29 mouse cellular contexts compared by ENCODE assay signal in genomic region chr11:77476216-77476615, GRCm38 (mm10). TPM values are rescaled to one million over a fixed set of nuclear protein-coding genes. Genes with fewer than 3 reads are reported as not detected.
A peak's percentile ranks its signal among the peaks of the same experiment; 100 is the strongest.
DNase-seq lines count a peak whose midpoint lies in the region; ATAC-seq and TF ChIP-seq lines count a peak whose summit lies in the region.
"Had no signal": no experiment of that assay in that cellular context is flagged by ENCODE, and none has a peak within 500 bp of the region (broad histone marks: within the 10 kb centered on the region; RNA-seq: fewer than 3 reads in every experiment).

No protein-coding gene starts in this region.

- H3K4me1 ChIP-seq in kidney, adult 2 months (ENCODE audit: control insufficient read depth, insufficient read depth, low read length): no peaks in the 10 kb centered on the region
- H3K4me1 ChIP-seq in kidney, embryonic 14.5 days (ENCODE audit: control insufficient read depth, insufficient read depth, low read length): no peaks in the 10 kb centered on the region
- no peaks in the 10 kb centered on the region for H3K4me1 ChIP-seq in kidney, postnatal 0 days (replicated peaks; ENCODE audit: insufficient read depth, low read length)
- H3K4me1 ChIP-seq: embryonic facial prominence, embryonic 10.5 days; embryonic facial prominence, embryonic 13.5 days; forebrain, embryonic 10.5 days; heart, embryonic 13.5 days; hindbrain, embryonic 12.5 days; hindbrain, embryonic 15.5 days had no signal

- no peak for TF ChIP-seq CTCF in gastrocnemius, adult 2 months (IDR thresholded peaks at IDR 0.05)
- no peak for TF ChIP-seq CTCF in kidney, adult 2 months (conservative IDR thresholded peaks at IDR 0.05; ENCODE audit: insufficient read depth, insufficient read length, low read depth, low read length)
- no peak for TF ChIP-seq CTCF in kidney, postnatal 0 days (IDR thresholded peaks at IDR 0.05; ENCODE audit: low read depth)

- intact Hi-C loops in gastrocnemius, adult 2 months (cut with DNase I): no loop called here

- no peak overlapping the region for H3K4me2 ChIP-seq in kidney, embryonic 14.5 days (replicated peaks; ENCODE audit: low read depth, low read length)
- H3K4me2 ChIP-seq in kidney, postnatal 0 days (ENCODE audit: low read length): no peak overlapping the region
- H3K4me2 ChIP-seq in myocyte (ENCODE audit: low read depth): no peak overlapping the region
- H3K4me2 ChIP-seq: embryonic facial prominence, embryonic 13.5 days; forebrain, embryonic 13.5 days; heart, embryonic 13.5 days; hindbrain, embryonic 12.5 days; hindbrain, embryonic 15.5 days had no signal

- DNase-seq in gastrocnemius, adult 2 months: peak; percentile 61
- no peak for DNase-seq in gastrocnemius, postnatal 25 days
- DNase-seq in kidney, adult 2 months: no peak
- DNase-seq in kidney, postnatal 0 days (ENCODE audit: low spot score): no peak
- DNase-seq in kidney, adult 11 months: no peak
- DNase-seq in spleen, adult 18-20 months: no peak
- DNase-seq: adrenal gland, postnatal 10 days; adrenal gland, postnatal 36 days; cerebellum, adult 11 months; cerebellum, adult 2 months; cerebellum, postnatal 10 days; cerebellum, postnatal 36 days; embryo, embryonic 11 days; gastrocnemius, postnatal 14 days; heart, adult 18-20 months had no signal

- no peak overlapping the region for H3K4me3 ChIP-seq in gastrocnemius, adult 2 months
- H3K4me3 ChIP-seq in kidney, adult 2 months (ENCODE audit: insufficient read depth, low read depth, low read length): no peak overlapping the region
- H3K4me3 ChIP-seq in kidney, embryonic 14.5 days (ENCODE audit: low read length): no peak overlapping the region
- H3K4me3 ChIP-seq in kidney, postnatal 0 days (replicated peaks; ENCODE audit: low read depth, low read length): no peak overlapping the region
- no peak overlapping the region for H3K4me3 ChIP-seq in myocyte
- H3K4me3 ChIP-seq: embryonic facial prominence, embryonic 10.5 days; embryonic facial prominence, embryonic 13.5 days; erythroblast, embryonic 14.5 days; forebrain, embryonic 10.5 days; forebrain, embryonic 13.5 days; heart, embryonic 13.5 days; hindbrain, embryonic 12.5 days; hindbrain, embryonic 15.5 days had no signal

- no peak overlapping the region for H3K9ac ChIP-seq in kidney, embryonic 14.5 days (ENCODE audit: low read depth, low read length)
- H3K9ac ChIP-seq in kidney, postnatal 0 days (ENCODE audit: low read depth, low read length): no peak overlapping the region
- H3K9ac ChIP-seq: embryonic facial prominence, embryonic 13.5 days; forebrain, embryonic 13.5 days; heart, embryonic 13.5 days; hindbrain, embryonic 12.5 days; hindbrain, embryonic 15.5 days had no signal

- TF ChIP-seq POLR2A in kidney, adult 2 months (IDR thresholded peaks at IDR 0.05; ENCODE audit: low read depth, low read length): no peak
- TF ChIP-seq POLR2A in myocyte (IDR thresholded peaks at IDR 0.05; ENCODE audit: insufficient read length, low read depth): no peak

- 60% methylated on average over 14 of the region's 14 CpGs for WGBS in kidney, adult 2 months
- WGBS in kidney, embryonic 14.5 days: 92% methylated on average over 14 of the region's 14 CpGs
- 91% methylated on average over 14 of the region's 14 CpGs for WGBS in kidney, postnatal 0 days

- no peak for ATAC-seq in kidney, embryonic 14.5 days (ENCODE audit: low FRiP score, low TSS enrichment)
- ATAC-seq in kidney, postnatal 0 days (replicated peaks; ENCODE audit: low FRiP score, low read depth): no peak
- ATAC-seq: forebrain, embryonic 13.5 days; forebrain, embryonic 16.5 days; Patski had no signal

- no peaks in the 10 kb centered on the region for H3K27me3 ChIP-seq in kidney, adult 2 months (replicated peaks; ENCODE audit: control insufficient read depth, insufficient read depth, low read length)
- no peaks in the 10 kb centered on the region for H3K27me3 ChIP-seq in kidney, embryonic 14.5 days (ENCODE audit: control insufficient read depth, insufficient read depth, low read length)
- H3K27me3 ChIP-seq in kidney, postnatal 0 days (ENCODE audit: insufficient read depth, low read length): no peaks in the 10 kb centered on the region
- H3K27me3 ChIP-seq in myocyte (ENCODE audit: control insufficient read depth, insufficient read depth, insufficient read length): no peaks in the 10 kb centered on the region
- H3K27me3 ChIP-seq: embryonic facial prominence, embryonic 13.5 days; forebrain, embryonic 13.5 days; hindbrain, embryonic 12.5 days; hindbrain, embryonic 15.5 days; Patski had no signal

- H3K36me3 ChIP-seq in kidney, adult 2 months (ENCODE audit: control insufficient read depth, insufficient read depth, low read length): no peaks in the 10 kb centered on the region
- peaks cover 27% of the 10 kb centered on the region for H3K36me3 ChIP-seq in kidney, embryonic 14.5 days (ENCODE audit: control insufficient read depth, insufficient read depth, low read length)
- H3K36me3 ChIP-seq in kidney, postnatal 0 days (ENCODE audit: insufficient read depth, low read length): no peaks in the 10 kb centered on the region
- peaks cover 4% of the 10 kb centered on the region for H3K36me3 ChIP-seq in myocyte (ENCODE audit: control insufficient read depth, insufficient read depth)
- H3K36me3 ChIP-seq: G1E had no signal

- no peaks in the 10 kb centered on the region for H3K9me3 ChIP-seq in kidney, embryonic 14.5 days (ENCODE audit: control insufficient read depth, low read length)
- H3K9me3 ChIP-seq in kidney, postnatal 0 days (replicated peaks; ENCODE audit: low read length): no peaks in the 10 kb centered on the region
- H3K9me3 ChIP-seq: embryonic facial prominence, embryonic 10.5 days; embryonic facial prominence, embryonic 13.5 days; forebrain, embryonic 10.5 days; forebrain, embryonic 13.5 days; G1E; heart, embryonic 13.5 days; hindbrain, embryonic 12.5 days; hindbrain, embryonic 15.5 days had no signal

- no peak overlapping the region for H3ac ChIP-seq in myocyte (ENCODE audit: control insufficient read depth, insufficient read length)

- no peak overlapping the region for H3K27ac ChIP-seq in gastrocnemius, adult 2 months
- H3K27ac ChIP-seq in kidney, adult 2 months (ENCODE audit: insufficient read depth, low read depth, low read length): peak overlapping the region; percentile 87; the same call in 1 of the 2 replicates
- H3K27ac ChIP-seq in kidney, embryonic 14.5 days (ENCODE audit: low read depth, low read length): no peak overlapping the region
- peak overlapping the region; percentile 78 for H3K27ac ChIP-seq in kidney, postnatal 0 days
- H3K27ac ChIP-seq: embryonic facial prominence, embryonic 10.5 days; embryonic facial prominence, embryonic 13.5 days; forebrain, embryonic 10.5 days; forebrain, embryonic 13.5 days; heart, embryonic 13.5 days; hindbrain, embryonic 12.5 days; hindbrain, embryonic 15.5 days had no signal

- H3K79me2 ChIP-seq in myocyte (ENCODE audit: control insufficient read depth, insufficient read depth): peaks cover 18% of the 10 kb centered on the region

TF ChIP-seq in myocyte, 11 proteins besides CTCF, POLR2A, EP300 and RAD21:
- TF ChIP-seq SRF (IDR thresholded peaks at IDR 0.05; ENCODE audit: control insufficient read depth, insufficient read length, low read depth) (no peak), USF1 (IDR thresholded peaks at IDR 0.05; ENCODE audit: low read depth) (no peak), MYOG (IDR thresholded peaks at IDR 0.05; ENCODE audit: control insufficient read depth in 1 of 3, insufficient read depth in 1 of 3, insufficient read length in 2 of 3, low read depth in 2 of 3) (peak in 2 of 3 experiments; percentile 29 to 49), MYOD1 (IDR thresholded peaks at IDR 0.05; ENCODE audit: control insufficient read depth in 1 of 3, insufficient read length in 2 of 3, low read depth in 2 of 3) (peak in 1 of 3 experiments; percentile 47), POLR2AphosphoS2 (IDR thresholded peaks at IDR 0.05; ENCODE audit: insufficient read length, low read depth) (no peak)

RNA-seq across cellular contexts. Expression of gene Ankrd13b, which starts 13.3 kb away (rescaled TPM):
- 10 to 100 TPM in 1 of 2 experiments, 1 to 10 TPM in 1; 9.5 to 10.8 TPM for total RNA-seq in gastrocnemius, adult 2 months (2021)
- 1 to 10 TPM; 7.4 to 7.8 TPM for total RNA-seq in gastrocnemius, postnatal 25 days (2021)
- polyA plus RNA-seq in kidney, adult 2 months (2012; rRNA removed): 22.3 and 31.4 TPM in 2 replicates
- 6.8 and 8.6 TPM in 2 replicates for polyA plus RNA-seq in kidney, embryonic 14.5 days (2014; fragmentation: Nextera tagmentation; extraction: Ambion mirVana)
- 5.8 and 6.4 TPM in 2 replicates for polyA plus RNA-seq in kidney, postnatal 0 days (2015; fragmentation: Nextera tagmentation; extraction: Ambion mirVana)
- 46.0 TPM for polyA plus RNA-seq in myocyte (2012; fragmentation: generic; extraction: Trizol)

RNA-seq across cellular contexts. Expression of gene Coro6, which starts 14.0 kb away (rescaled TPM):
- 100 to 1,000 TPM; 165 to 257 TPM for total RNA-seq in gastrocnemius, adult 2 months (2021)
- total RNA-seq in gastrocnemius, postnatal 25 days (2021): 100 to 1,000 TPM; 146 to 148 TPM
- polyA plus RNA-seq in kidney, adult 2 months (2012; rRNA removed): 4.4 and 7.9 TPM in 2 replicates
- polyA plus RNA-seq in kidney, embryonic 14.5 days (2014; fragmentation: Nextera tagmentation; extraction: Ambion mirVana): 0.39 and 0.54 TPM in 2 replicates
- polyA plus RNA-seq in kidney, postnatal 0 days (2015; fragmentation: Nextera tagmentation; extraction: Ambion mirVana): 0.09 and 0.42 TPM in 2 replicates
- polyA plus RNA-seq in myocyte (2012; fragmentation: generic; extraction: Trizol): 50.6 TPM
- total RNA-seq: hematopoietic stem cell, adult 5-6 weeks had no signal
- polyA plus RNA-seq: embryonic facial prominence, embryonic 10.5 days; erythroblast, embryonic 14.5 days; forebrain, embryonic 16.5 days; G1E had no signal

RNA-seq across cellular contexts. Expression of gene Git1, which starts 17.1 kb away (rescaled TPM):
- 10 to 100 TPM; 25.9 to 33.3 TPM for total RNA-seq in gastrocnemius, adult 2 months (2021)
- total RNA-seq in gastrocnemius, postnatal 25 days (2021): 10 to 100 TPM; 24.1 to 24.6 TPM
- polyA plus RNA-seq in kidney, adult 2 months (2012; rRNA removed): 53.2 and 58.5 TPM in 2 replicates
- 18.1 and 19.3 TPM in 2 replicates for polyA plus RNA-seq in kidney, embryonic 14.5 days (2014; fragmentation: Nextera tagmentation; extraction: Ambion mirVana)
- 10.9 and 11.3 TPM in 2 replicates for polyA plus RNA-seq in kidney, postnatal 0 days (2015; fragmentation: Nextera tagmentation; extraction: Ambion mirVana)
- 53.9 TPM for polyA plus RNA-seq in myocyte (2012; fragmentation: generic; extraction: Trizol)

RNA-seq across cellular contexts. Expression of gene Abhd15, which starts 38.7 kb away (rescaled TPM):
- under 1 TPM; 0.18 to 0.50 TPM for total RNA-seq in gastrocnemius, adult 2 months (2021)
- total RNA-seq in gastrocnemius, postnatal 25 days (2021): 1 to 10 TPM in 1 of 2 experiments, under 1 TPM in 1; 0.26 to 2.1 TPM
- 2.7 and 3.2 TPM in 2 replicates for polyA plus RNA-seq in kidney, adult 2 months (2012; rRNA removed)
- 1.4 and 2.6 TPM in 2 replicates for polyA plus RNA-seq in kidney, embryonic 14.5 days (2014; fragmentation: Nextera tagmentation; extraction: Ambion mirVana)
- 1.9 and 2.2 TPM in 2 replicates for polyA plus RNA-seq in kidney, postnatal 0 days (2015; fragmentation: Nextera tagmentation; extraction: Ambion mirVana)
- polyA plus RNA-seq in myocyte (2012; fragmentation: generic; extraction: Trizol): 1.4 TPM

RNA-seq across cellular contexts. Expression of gene Trp53i13, which starts 39.6 kb away (rescaled TPM):
- total RNA-seq in gastrocnemius, adult 2 months (2021): 1 to 10 TPM; 2.3 to 5.0 TPM
- total RNA-seq in gastrocnemius, postnatal 25 days (2021): 1 to 10 TPM; 3.6 to 3.7 TPM
- 19.4 and 24.4 TPM in 2 replicates for polyA plus RNA-seq in kidney, adult 2 months (2012; rRNA removed)
- 36.9 and 37.4 TPM in 2 replicates for polyA plus RNA-seq in kidney, embryonic 14.5 days (2014; fragmentation: Nextera tagmentation; extraction: Ambion mirVana)
- 34.8 and 36.0 TPM in 2 replicates for polyA plus RNA-seq in kidney, postnatal 0 days (2015; fragmentation: Nextera tagmentation; extraction: Ambion mirVana)
- 23.7 TPM for polyA plus RNA-seq in myocyte (2012; fragmentation: generic; extraction: Trizol)

Comparison
In these comparisons a context has a peak if more than half of its experiments do, and no peak if none do; other contexts are left out.
1. H3K27ac ChIP-seq: peak in kidney, adult 2 months (single experiment) and kidney, postnatal 0 days (single experiment); none in gastrocnemius, adult 2 months (single experiment) and kidney, embryonic 14.5 days (single experiment).